Comparison of ENCODE assay signal across 25 mouse cellular contexts in the genomic region with DNA sequence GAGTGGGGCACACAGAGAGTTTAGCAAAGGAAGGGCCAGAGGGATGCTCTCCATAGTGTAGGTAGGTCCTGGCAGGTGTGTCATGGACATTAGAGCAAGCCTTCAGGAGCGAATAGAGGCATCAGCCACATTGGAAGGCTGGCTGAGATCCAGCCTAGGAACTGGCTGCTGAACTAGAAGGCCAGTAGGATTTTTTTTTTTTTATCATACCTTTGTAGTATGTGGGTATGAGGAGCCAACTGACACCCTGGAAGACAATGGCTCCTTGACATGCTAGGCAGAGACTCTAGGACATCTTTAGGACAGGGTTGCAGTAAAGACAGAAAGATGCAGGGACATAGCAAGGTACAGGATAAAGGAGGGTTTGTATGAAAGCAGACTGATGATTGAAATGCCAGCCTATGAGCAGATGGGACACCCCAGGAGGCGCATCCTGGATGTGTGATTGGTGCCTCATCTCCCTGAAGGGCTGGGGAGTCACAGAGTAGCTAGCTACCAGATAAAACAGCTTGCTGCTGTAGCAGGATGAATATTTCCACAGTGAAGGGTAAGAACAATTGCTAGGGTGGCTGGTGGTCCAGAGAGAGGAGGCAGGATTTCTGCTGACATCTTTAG. TPM values are rescaled to one million over a fixed set of nuclear protein-coding genes. Genes with fewer than 3 reads are reported as not detected.
DNase-seq lines count a peak whose midpoint lies in the region; ATAC-seq lines count a peak whose summit lies in the region.
"Had no signal": no experiment of that assay in that cellular context is flagged by ENCODE, and none has a peak within 500 bp of the region (broad histone marks: within the 10 kb centered on the region; RNA-seq: fewer than 3 reads in every experiment).

No protein-coding gene starts in this region.

- intact Hi-C loops in left cerebral cortex, postnatal 4 days (cut with DNase I): no loop called here
- intact Hi-C loops in left cerebral cortex, postnatal 10 days (cut with DNase I): loop anchor here (5.0 kb wide), 1 partner anchor 83 kb away; no protein-coding TSS in a partner anchor

- no peak for DNase-seq in cerebellum, postnatal 4 days (ENCODE audit: low spot score in 2 of 2)
- peak; percentile 39 for DNase-seq in left cerebral cortex, postnatal 4 days
- no peak for DNase-seq in left cerebral cortex, postnatal 10 days (ENCODE audit: extremely low spot score in 1 of 2, low spot score in 2 of 2)
- DNase-seq in cerebellum, adult 9-11 months: peak; percentile 83
- DNase-seq in induced T-regulatory cell, adult 2 months (ENCODE audit: low read depth): peak; percentile 4
- no peak for DNase-seq in kidney, postnatal 25 days
- no peak for DNase-seq in forebrain, embryonic 10.5 days (ENCODE audit: extremely low spot score, low spot score)
- DNase-seq: adrenal gland, adult 8-10 months; heart, postnatal 10 days; kidney, adult 2 months; lung, embryonic 14.5 days; lung, postnatal 14 days; midbrain, embryonic 14.5 days; retina, postnatal 1 day; right cerebral cortex, postnatal 25 days had no signal

- no peaks in the 10 kb centered on the region for H3K36me3 ChIP-seq in forebrain, embryonic 10.5 days (replicated peaks)
- H3K36me3 ChIP-seq: embryonic facial prominence, embryonic 10.5 days; embryonic facial prominence, embryonic 15.5 days; heart, embryonic 13.5 days; hindbrain, embryonic 15.5 days; intestine, embryonic 15.5 days; limb, embryonic 12.5 days; liver, embryonic 15.5 days; stomach, embryonic 15.5 days had no signal

- peak; percentile 32; the same call in 1 of the 2 replicates for ATAC-seq in cerebellum, adult (ENCODE audit: insufficient number of reproducible peaks, low FRiP score, low TSS enrichment)
- ATAC-seq: forebrain, embryonic 14.5 days; intestine, embryonic 15.5 days had no signal

- no peak overlapping the region for H3K27ac ChIP-seq in forebrain, embryonic 10.5 days
- H3K27ac ChIP-seq: embryonic facial prominence, embryonic 10.5 days; embryonic facial prominence, embryonic 15.5 days; heart, embryonic 13.5 days; hindbrain, embryonic 15.5 days; intestine, embryonic 15.5 days; limb, embryonic 12.5 days; liver, embryonic 15.5 days; stomach, embryonic 15.5 days had no signal

- WGBS in forebrain, embryonic 10.5 days: 84% methylated on average over 2 of the region's 2 CpGs

- peaks cover 16% of the 10 kb centered on the region for H3K4me1 ChIP-seq in forebrain, embryonic 10.5 days

- no peaks in the 10 kb centered on the region for H3K9me3 ChIP-seq in forebrain, embryonic 10.5 days
- H3K9me3 ChIP-seq: embryonic facial prominence, embryonic 10.5 days; embryonic facial prominence, embryonic 15.5 days; heart, embryonic 13.5 days; hindbrain, embryonic 15.5 days; intestine, embryonic 15.5 days; limb, embryonic 12.5 days; liver, embryonic 15.5 days; stomach, embryonic 15.5 days had no signal

- no peak overlapping the region for H3K4me3 ChIP-seq in forebrain, embryonic 10.5 days
- H3K4me3 ChIP-seq: embryonic facial prominence, embryonic 10.5 days; embryonic facial prominence, embryonic 15.5 days; heart, embryonic 13.5 days; hindbrain, embryonic 15.5 days; intestine, embryonic 15.5 days; limb, embryonic 12.5 days; liver, embryonic 15.5 days; stomach, embryonic 15.5 days had no signal

- H3K27me3 ChIP-seq in forebrain, embryonic 10.5 days (ENCODE audit: poor library complexity, severe bottlenecking): no peaks in the 10 kb centered on the region
- H3K27me3 ChIP-seq: embryonic facial prominence, embryonic 15.5 days; heart, embryonic 13.5 days; hindbrain, embryonic 15.5 days; intestine, embryonic 15.5 days; limb, embryonic 12.5 days; stomach, embryonic 15.5 days had no signal

RNA-seq across cellular contexts. Expression of a gene that starts 3.9 kb away (rescaled TPM):
- 10 to 100 TPM; 28.6 to 29.6 TPM for total RNA-seq in left cerebral cortex, postnatal 4 days (2021)
- total RNA-seq in left cerebral cortex, postnatal 10 days (2021): 10 to 100 TPM; 43.3 to 44.4 TPM
- polyA plus RNA-seq in forebrain, embryonic 10.5 days (2016; fragmentation: Nextera tagmentation; extraction: Ambion mirVana): 10.5 and 14.3 TPM in 2 replicates

Comparison
In these comparisons a context has a peak if more than half of its experiments do, and no peak if none do; other contexts are left out.
1. DNase-seq: peak in left cerebral cortex, postnatal 4 days (single experiment), cerebellum, adult 9-11 months (single experiment) and induced T-regulatory cell, adult 2 months (single experiment); none in cerebellum, postnatal 4 days (0 of 2), left cerebral cortex, postnatal 10 days (0 of 2), kidney, postnatal 25 days (0 of 2) and forebrain, embryonic 10.5 days (single experiment).